Mouse (Mus musculus): Measurements from ENCODE around the gene Cacnb3. TPM values are rescaled to one million over a fixed set of nuclear protein-coding genes. Genes with fewer than 3 reads are reported as not detected.
A peak's percentile ranks its signal among the peaks of the same experiment; 100 is the strongest.

The Cacnb3 gene
- total RNA-seq, 2 experiments from 2014 or later: 189 to 209 TPM

DNA sequence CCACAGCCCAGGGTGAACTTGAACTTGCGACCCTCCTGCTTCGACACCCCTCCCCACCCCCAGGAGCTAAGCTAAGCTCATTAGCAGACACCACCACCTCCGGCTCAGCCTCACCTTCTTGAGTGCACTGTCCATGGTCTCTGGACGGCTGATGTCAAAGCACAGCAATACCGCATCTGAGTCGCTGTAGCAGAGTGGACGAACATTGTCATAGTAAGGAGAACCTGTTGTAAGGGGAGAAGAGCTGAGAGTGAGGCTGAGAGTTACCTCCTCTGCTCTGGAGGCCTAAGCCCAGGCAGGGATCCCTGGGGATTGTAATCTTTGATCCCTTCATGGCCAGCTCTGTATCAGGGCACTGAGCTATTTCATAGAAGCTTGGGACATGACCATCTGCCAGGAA is 43.1 kb downstream of the Cacnb3 start:
- no peak for DNase-seq (ENCODE audit: extremely low spot score in 1 of 2, low spot score in 1 of 2)

DNA sequence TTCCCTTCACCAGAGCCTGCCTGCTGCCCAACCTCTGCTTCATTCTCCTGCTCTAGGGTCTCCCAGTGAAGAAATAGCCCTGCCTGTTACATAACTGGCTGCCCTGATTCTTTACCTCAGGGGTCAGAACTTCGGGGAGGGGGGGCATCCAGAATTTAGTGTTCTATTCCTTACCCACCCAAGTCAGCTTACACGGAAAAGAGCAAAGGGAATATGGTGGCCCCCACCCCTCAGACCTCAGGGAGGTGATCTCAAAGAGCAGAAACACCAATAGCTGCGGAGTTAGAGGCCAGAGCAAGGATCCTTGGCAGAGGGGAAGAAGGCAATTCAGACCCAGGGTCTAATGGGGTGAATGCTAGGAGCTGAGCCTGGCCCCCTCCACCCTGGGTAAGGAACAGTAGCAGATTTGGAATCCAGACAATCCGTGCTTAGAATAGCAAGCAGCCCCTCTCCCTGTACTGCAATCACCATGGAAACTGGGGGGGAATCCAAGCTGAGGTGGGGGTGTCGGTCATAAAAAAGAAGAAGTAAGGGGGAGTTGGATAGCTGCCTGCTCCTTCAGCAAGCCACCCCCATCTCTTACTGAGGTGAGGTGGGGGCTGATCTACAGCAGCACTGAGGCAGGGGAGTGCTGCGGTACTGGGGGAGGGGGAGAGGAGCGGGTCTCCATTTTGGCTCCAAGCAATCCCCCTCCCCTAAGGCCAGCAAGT is 43.8 kb downstream of the Cacnb3 start:
- DNase-seq (ENCODE audit: extremely low spot score in 1 of 2, low spot score in 1 of 2): no peak

- no peak for DNase-seq (ENCODE audit: extremely low spot score in 1 of 2, low spot score in 1 of 2)
These were observed 44.4 kb downstream of the Cacnb3 start for GRCm38 (mm10) chr15:98674994-98675545.

GRCm38 (mm10) chr15:98675634-98676250 is 45.1 kb downstream of the Cacnb3 start:
- DNase-seq (ENCODE audit: extremely low spot score in 1 of 2, low spot score in 1 of 2): no peak

- DNase-seq (ENCODE audit: extremely low spot score in 1 of 2, low spot score in 1 of 2): no peak
These were observed 45.8 kb downstream of the Cacnb3 start for GRCm38 (mm10) chr15:98676471-98676870.

- DNase-seq (ENCODE audit: extremely low spot score in 1 of 2, low spot score in 1 of 2): peak; percentile 75 to 78
These were observed 46.5 kb downstream of the Cacnb3 start, which contains the start of gene Rnd1 for GRCm38 (mm10) chr15:98676940-98677728. Gene Rnd1, minus strand, starts transcription at chr15:98677461.

- DNase-seq (ENCODE audit: extremely low spot score in 1 of 2, low spot score in 1 of 2): no peak
These were observed 47.3 kb downstream of the Cacnb3 start for GRCm38 (mm10) chr15:98677977-98678376.

DNA sequence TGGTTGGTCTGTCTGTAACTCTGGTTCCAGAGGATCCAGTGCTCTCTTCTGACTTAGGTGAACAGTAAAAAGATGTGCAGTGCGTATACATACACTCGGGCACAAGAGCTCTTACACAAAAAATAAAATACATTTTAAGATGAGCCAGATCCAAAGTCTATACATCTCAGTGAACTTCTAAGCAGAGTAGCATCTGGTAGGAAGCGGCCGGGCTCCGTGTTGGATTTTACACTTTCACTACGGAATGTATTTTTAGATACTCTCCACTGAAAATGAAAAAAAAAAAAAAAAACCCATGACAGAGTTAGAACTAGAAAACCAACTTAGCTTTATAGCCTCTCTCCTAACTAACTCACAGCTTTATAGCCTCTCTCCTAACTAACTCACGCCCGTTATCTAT is 50.0 kb downstream of the Cacnb3 start:
- no peak for DNase-seq (ENCODE audit: extremely low spot score in 1 of 2, low spot score in 1 of 2)

DNA sequence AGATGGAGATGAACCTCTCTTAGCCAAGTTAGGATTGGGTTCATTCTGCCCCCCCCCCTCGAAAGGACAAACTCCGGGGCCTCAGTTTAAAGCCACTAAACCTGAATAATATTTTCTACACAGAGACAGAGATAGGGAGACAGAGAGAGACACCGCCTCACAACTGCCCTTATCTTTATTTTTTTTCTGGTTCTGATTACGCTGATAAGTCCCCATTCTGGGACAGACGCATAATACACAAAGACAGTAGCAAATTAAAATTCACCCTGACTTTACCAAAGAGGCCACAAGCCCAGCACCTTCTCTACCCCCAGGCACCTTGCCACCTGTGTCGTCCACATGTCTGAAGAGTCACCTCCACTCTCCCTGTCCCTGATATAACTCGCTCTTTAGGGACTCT is 51.0 kb downstream of the Cacnb3 start:
- DNase-seq (ENCODE audit: extremely low spot score in 1 of 2, low spot score in 1 of 2): no peak

DNA sequence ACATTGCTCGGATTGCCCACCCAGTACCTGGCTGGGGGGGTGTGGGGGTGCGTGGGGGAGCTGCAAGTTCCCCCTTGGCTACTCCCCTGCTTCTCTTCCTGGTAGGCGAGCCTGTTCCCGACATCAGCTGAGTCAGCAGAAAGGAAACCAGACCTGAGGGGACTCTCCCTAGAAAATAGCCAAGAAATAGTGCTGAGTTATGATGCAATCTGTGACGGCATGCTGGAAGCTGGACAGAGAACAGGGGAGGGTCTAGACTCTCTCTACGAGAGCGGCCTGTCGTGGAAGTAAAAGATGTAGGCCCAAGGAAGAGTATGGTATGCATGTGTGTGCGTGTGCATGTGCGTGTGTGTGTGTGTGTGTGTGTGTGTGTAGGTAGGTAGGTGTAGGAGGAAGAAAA is 52.5 kb downstream of the Cacnb3 start:
- no peak for DNase-seq (ENCODE audit: extremely low spot score in 1 of 2, low spot score in 1 of 2)

DNA sequence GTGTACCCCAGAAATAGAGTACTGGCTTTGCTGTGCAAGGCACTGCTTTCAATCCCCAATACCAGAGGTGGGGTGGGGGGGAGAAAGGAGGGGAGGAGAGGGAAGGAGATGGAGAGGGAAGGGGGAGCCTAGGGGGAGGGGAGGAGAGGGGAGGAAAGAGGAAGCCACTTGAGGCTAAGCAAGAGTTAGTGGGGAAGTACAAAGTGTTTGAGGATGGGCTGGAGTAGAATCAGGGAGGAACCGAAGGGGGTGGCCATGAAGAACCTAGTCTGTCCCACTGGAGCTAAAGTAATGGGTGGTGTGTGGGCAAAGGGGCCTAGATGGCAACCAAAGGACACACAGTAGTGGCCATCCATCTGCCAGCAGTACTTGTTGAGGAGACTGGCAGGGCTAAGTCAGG is 53.1 kb downstream of the Cacnb3 start:
- no peak for DNase-seq (ENCODE audit: extremely low spot score in 1 of 2, low spot score in 1 of 2)

DNA sequence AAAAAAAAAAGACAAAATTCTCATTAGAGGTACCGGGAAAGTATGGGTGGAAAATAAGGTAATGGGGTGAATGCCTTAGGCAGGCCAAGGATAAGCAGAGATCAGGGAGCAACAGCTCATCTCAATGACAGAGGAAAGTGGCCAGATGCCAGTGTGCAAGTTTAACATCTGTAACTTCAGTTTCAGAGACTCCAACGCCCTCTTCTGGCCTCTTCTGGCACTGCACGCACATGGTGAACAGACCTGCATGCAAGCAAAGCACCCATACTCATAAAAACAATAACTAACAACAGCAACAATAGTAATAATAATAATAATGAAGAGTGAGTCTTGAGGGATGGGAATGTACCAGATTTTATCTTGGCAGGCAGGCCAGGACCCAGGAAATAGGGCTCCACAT is 55.3 kb downstream of the Cacnb3 start:
- DNase-seq (ENCODE audit: extremely low spot score in 1 of 2, low spot score in 1 of 2): no peak

DNA sequence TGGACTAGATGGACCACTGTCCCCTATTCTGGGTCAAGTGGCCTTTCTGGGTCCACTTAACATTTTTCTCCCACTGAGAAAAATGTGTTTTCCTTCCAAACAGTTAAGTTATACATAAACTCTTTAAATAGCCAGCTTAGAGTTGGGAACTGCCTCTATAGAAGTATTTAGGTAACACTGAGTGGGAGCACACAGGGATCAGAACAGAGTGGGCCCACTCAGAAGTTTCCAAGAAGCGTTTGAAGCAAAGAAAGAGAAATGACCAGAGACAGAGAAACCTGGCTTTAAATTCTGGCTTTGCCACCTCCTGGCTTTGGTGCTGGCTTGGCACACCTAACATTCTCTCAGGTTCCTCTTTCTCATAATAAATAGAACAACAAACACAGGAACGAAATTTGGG is 59.0 kb downstream of the Cacnb3 start:
- no peak for DNase-seq (ENCODE audit: extremely low spot score in 1 of 2, low spot score in 1 of 2)

DNA sequence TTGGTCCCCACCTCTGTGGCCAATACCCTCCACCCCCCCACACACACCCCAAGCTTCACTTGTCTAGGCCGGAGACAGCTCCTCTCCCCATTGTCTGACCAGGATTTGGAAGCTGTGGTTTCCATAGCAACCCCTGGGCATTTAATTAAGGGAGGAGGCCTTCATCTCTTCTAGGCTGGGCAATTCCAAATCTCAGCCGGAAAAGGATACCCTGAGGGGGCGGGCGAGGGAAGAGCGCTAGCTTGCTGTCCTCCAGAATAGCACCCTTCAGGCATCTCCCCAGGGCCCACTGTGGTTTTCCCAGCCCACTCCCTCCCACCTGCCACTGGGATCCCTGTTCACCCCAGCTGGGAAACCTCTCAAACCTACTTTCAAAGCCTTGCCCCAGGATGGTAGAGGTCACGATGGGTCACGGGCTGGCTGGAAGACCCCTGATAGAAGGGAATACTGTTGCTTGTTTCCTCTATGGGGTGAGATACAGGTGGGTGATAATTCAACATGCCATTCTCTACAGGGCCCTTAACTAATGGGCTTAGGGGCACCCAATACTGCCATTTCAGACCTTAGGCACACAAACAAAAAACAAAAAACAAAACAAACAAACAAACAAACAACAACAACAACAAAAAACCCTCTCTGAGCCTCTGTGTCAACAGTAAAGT is 61.0 kb downstream of the Cacnb3 start:
- DNase-seq (ENCODE audit: extremely low spot score in 1 of 2, low spot score in 1 of 2): no peak

DNA sequence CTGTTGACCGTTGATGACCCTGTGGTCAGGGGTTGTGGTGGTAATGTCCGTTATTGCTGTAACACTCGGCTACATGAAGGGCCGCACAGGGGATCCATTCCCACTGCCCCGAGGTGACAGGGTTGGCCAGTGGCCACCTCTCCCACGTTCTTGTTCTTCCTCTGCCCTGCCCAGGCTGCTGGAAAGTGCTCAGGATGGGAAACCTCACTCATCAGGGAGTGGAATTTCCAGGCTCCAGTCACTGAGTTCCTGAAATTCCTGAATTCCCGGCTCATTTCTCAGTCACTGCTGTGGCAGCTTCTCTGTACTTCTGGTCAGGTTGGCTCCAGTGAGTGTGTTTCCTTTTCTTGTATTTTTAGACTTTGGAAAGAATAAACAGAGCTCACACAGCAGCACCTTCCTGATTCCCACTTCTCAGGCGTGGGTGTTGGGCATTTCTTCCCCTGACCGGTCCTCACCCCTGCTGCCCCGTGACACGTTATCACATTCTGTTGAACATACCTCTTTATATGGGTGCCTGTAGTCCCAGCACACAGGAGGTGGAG is 61.6 kb downstream of the Cacnb3 start:
- DNase-seq (ENCODE audit: extremely low spot score in 1 of 2, low spot score in 1 of 2): no peak

Other genes with a start within 250 kb of the Cacnb3 start
- not detected for gene Olfr283, start 249.9 kb upstream of the Cacnb3 start, total RNA-seq (2021)
- not detected for gene Olfr282, start 199.6 kb upstream of the Cacnb3 start, total RNA-seq (2021)
- not detected for gene Olfr281, start 178.3 kb upstream of the Cacnb3 start, total RNA-seq (2021)
- not detected for gene OR5BS1P, start 160.9 kb upstream of the Cacnb3 start, total RNA-seq (2021)
- not detected for gene Lalba, start 148.1 kb upstream of the Cacnb3 start, total RNA-seq (2021)
- gene Olfr279, start 138.4 kb upstream of the Cacnb3 start, total RNA-seq (2021): under 1 TPM; 0.07 to 0.16 TPM
- gene Kansl2, start 96.6 kb upstream of the Cacnb3 start, total RNA-seq (2021): 10 to 100 TPM; 59.5 to 59.7 TPM
- gene Ccnt1, start 59.9 kb upstream of the Cacnb3 start, total RNA-seq (2021): 10 to 100 TPM; 40.1 to 45.0 TPM
- gene 4930415O20Rik, start 59.8 kb upstream of the Cacnb3 start, total RNA-seq (2021): under 1 TPM in 1 of 2 experiments, not detected in 1; 0.73 TPM
- gene Adcy6, start 20.8 kb upstream of the Cacnb3 start, total RNA-seq (2021): 10 to 100 TPM; 45.1 to 45.8 TPM
- gene Ddx23, start 32.1 kb downstream of the Cacnb3 start, total RNA-seq (2021): 10 to 100 TPM; 75.8 to 79.9 TPM
- gene Rnd1, start 46.6 kb downstream of the Cacnb3 start, total RNA-seq (2021): 1 to 10 TPM; 8.3 to 9.4 TPM
- 10 to 100 TPM in 1 of 2 experiments, 1 to 10 TPM in 1; 9.0 to 11.1 TPM for gene Ccdc65, start 77.4 kb downstream of the Cacnb3 start, total RNA-seq (2021)
- 1 to 10 TPM; 1.0 to 1.5 TPM for gene Fkbp11, start 97.4 kb downstream of the Cacnb3 start, total RNA-seq (2021)
- 100 to 1,000 TPM; 759 to 832 TPM for gene Arf3, start 132.4 kb downstream of the Cacnb3 start, total RNA-seq (2021)
- under 1 TPM; 0.31 to 0.37 TPM for gene Wnt10b, start 147.3 kb downstream of the Cacnb3 start, total RNA-seq (2021)
- gene Wnt1, start 159.0 kb downstream of the Cacnb3 start, total RNA-seq (2021): not detected
- gene Ddn, start 178.7 kb downstream of the Cacnb3 start, total RNA-seq (2021): 1,000 to 10,000 TPM; 1,586 to 1,599 TPM
- 10 to 100 TPM; 51.2 to 51.3 TPM for gene Prkag1, start 200.7 kb downstream of the Cacnb3 start, total RNA-seq (2021)
- 100 to 1,000 TPM in 1 of 2 experiments, 10 to 100 TPM in 1; 65.4 to 102 TPM for gene Kmt2d, start 240.4 kb downstream of the Cacnb3 start, total RNA-seq (2021)